Mouse (Mus musculus): ENCODE data around the gene Jmjd4. TPM values are rescaled to one million over a fixed set of nuclear protein-coding genes. Genes with fewer than 3 reads are reported as not detected.
A peak's percentile ranks its signal among the peaks of the same experiment; 100 is the strongest.

Jmjd4 gene
- polyA plus RNA-seq, 1 experiment from 2014 or later, result 16.2 TPM

- DNase-seq (ENCODE audit: low spot score), result peak; percentile 21
- H3K4me2 ChIP-seq (ENCODE audit: low read depth, low read length), result peak overlapping the region; percentile 90
- 2% methylated on average over 38 of the region's 38 CpGs for WGBS
- peak overlapping the region; percentile 82 for H3K4me3 ChIP-seq (ENCODE audit: low read depth, low read length)
- H3K9ac ChIP-seq (replicated peaks; ENCODE audit: low read length), result peak overlapping the region; percentile 80
- no peak overlapping the region; the same call in 1 of the 2 replicates for H3K27ac ChIP-seq (replicated peaks; ENCODE audit: low read depth, low read length)
- H3K36me3 ChIP-seq (replicated peaks; ENCODE audit: control insufficient read depth, insufficient read depth, low read depth, low read length), result peaks cover 5% of the 10 kb centered on the region
- H3K27me3 ChIP-seq (ENCODE audit: control insufficient read depth, insufficient read depth, low read length), result no peaks in the 10 kb centered on the region
- no peaks in the 10 kb centered on the region; the same call in 1 of the 2 replicates for H3K4me1 ChIP-seq (ENCODE audit: control insufficient read depth, insufficient read depth, low read length)
- H3K9me3 ChIP-seq (replicated peaks; ENCODE audit: control insufficient read depth, low read length), result no peaks in the 10 kb centered on the region
- ATAC-seq (replicated peaks; ENCODE audit: insufficient number of reproducible peaks, low FRiP score, low TSS enrichment, low read depth), result peak; percentile 54
These were observed 456 bp downstream of the Jmjd4 start for GRCm38 (mm10) chr11:59450230-59450771.

- WGBS, result 79% methylated on average over 4 of the region's 4 CpGs
- Histone ChIP-seq H3K9me3 (replicated peaks; ENCODE audit: control insufficient read depth, low read length) (no peaks in the 10 kb centered on the region), H3K4me1 (ENCODE audit: control insufficient read depth, insufficient read depth, low read length) (no peaks in the 10 kb centered on the region; the same call in 1 of the 2 replicates), H3K4me2 (ENCODE audit: low read depth, low read length) (peak within 1 kb of the TSS; percentile 90), H3K9ac (replicated peaks; ENCODE audit: low read length) (peak within 1 kb of the TSS; percentile 80), H3K36me3 (replicated peaks; ENCODE audit: control insufficient read depth, insufficient read depth, low read depth, low read length) (peaks cover 8% of the 10 kb centered on the region), H3K27me3 (ENCODE audit: control insufficient read depth, insufficient read depth, low read length) (no peaks in the 10 kb centered on the region), H3K27ac (replicated peaks; ENCODE audit: low read depth, low read length) (no peak within 1 kb of the TSS; the same call in 1 of the 2 replicates), H3K4me3 (ENCODE audit: low read depth, low read length) (peak within 1 kb of the TSS; percentile 82)
- DNase-seq (ENCODE audit: low spot score) (no peak), ATAC-seq (replicated peaks; ENCODE audit: insufficient number of reproducible peaks, low FRiP score, low TSS enrichment, low read depth) (no peak)
These were observed 1.2 kb downstream of the Jmjd4 start, which contains the start of gene Snap47 for GRCm38 (mm10) chr11:59451086-59451485. Gene Snap47 (minus strand): TSS chr11:59451186.

GRCm38 (mm10) chr11:59456346-59456745 is 6.5 kb downstream of the Jmjd4 start:
- H3K4me3 ChIP-seq (ENCODE audit: low read depth, low read length), result no peak overlapping the region
- no peaks in the 10 kb centered on the region for H3K4me1 ChIP-seq (ENCODE audit: control insufficient read depth, insufficient read depth, low read length)
- no peak overlapping the region for H3K27ac ChIP-seq (replicated peaks; ENCODE audit: low read depth, low read length)
- no peak overlapping the region for H3K4me2 ChIP-seq (ENCODE audit: low read depth, low read length)
- no peak for DNase-seq (ENCODE audit: low spot score)
- H3K9ac ChIP-seq (replicated peaks; ENCODE audit: low read length), result no peak overlapping the region
- peaks cover 8% of the 10 kb centered on the region for H3K36me3 ChIP-seq (replicated peaks; ENCODE audit: control insufficient read depth, insufficient read depth, low read depth, low read length)
- no peaks in the 10 kb centered on the region for H3K9me3 ChIP-seq (replicated peaks; ENCODE audit: control insufficient read depth, low read length)
- 94% methylated on average over 2 of the region's 2 CpGs for WGBS
- ATAC-seq (replicated peaks; ENCODE audit: insufficient number of reproducible peaks, low FRiP score, low TSS enrichment, low read depth), result no peak
- no peaks in the 10 kb centered on the region for H3K27me3 ChIP-seq (ENCODE audit: control insufficient read depth, insufficient read depth, low read length)

- Histone ChIP-seq H3K4me1 (ENCODE audit: control insufficient read depth, insufficient read depth, low read length) (no peaks in the 10 kb centered on the region), H3K9me3 (replicated peaks; ENCODE audit: control insufficient read depth, low read length) (no peaks in the 10 kb centered on the region), H3K4me2 (ENCODE audit: low read depth, low read length) (no peak overlapping the region), H3K27ac (replicated peaks; ENCODE audit: low read depth, low read length) (no peak overlapping the region), H3K27me3 (ENCODE audit: control insufficient read depth, insufficient read depth, low read length) (no peaks in the 10 kb centered on the region), H3K9ac (replicated peaks; ENCODE audit: low read length) (no peak overlapping the region), H3K36me3 (replicated peaks; ENCODE audit: control insufficient read depth, insufficient read depth, low read depth, low read length) (peaks cover 8% of the 10 kb centered on the region), H3K4me3 (ENCODE audit: low read depth, low read length) (no peak overlapping the region)
- 91% methylated on average over 2 of the region's 2 CpGs for WGBS
- ATAC-seq (replicated peaks; ENCODE audit: insufficient number of reproducible peaks, low FRiP score, low TSS enrichment, low read depth), result no peak
- DNase-seq (ENCODE audit: low spot score), result no peak
These were observed 7.0 kb downstream of the Jmjd4 start for GRCm38 (mm10) chr11:59456891-59457290.

GRCm38 (mm10) chr11:59458973-59459372 is 9.1 kb downstream of the Jmjd4 start:
- Histone ChIP-seq H3K4me2 (ENCODE audit: low read depth, low read length) (no peak overlapping the region), H3K27ac (replicated peaks; ENCODE audit: low read depth, low read length) (no peak overlapping the region), H3K36me3 (replicated peaks; ENCODE audit: control insufficient read depth, insufficient read depth, low read depth, low read length) (peaks cover 26% of the 10 kb centered on the region), H3K4me3 (ENCODE audit: low read depth, low read length) (no peak overlapping the region), H3K4me1 (ENCODE audit: control insufficient read depth, insufficient read depth, low read length) (no peaks in the 10 kb centered on the region), H3K27me3 (ENCODE audit: control insufficient read depth, insufficient read depth, low read length) (no peaks in the 10 kb centered on the region), H3K9me3 (replicated peaks; ENCODE audit: control insufficient read depth, low read length) (no peaks in the 10 kb centered on the region; the same call in 1 of the 2 replicates), H3K9ac (replicated peaks; ENCODE audit: low read length) (no peak overlapping the region)
- ATAC-seq (replicated peaks; ENCODE audit: insufficient number of reproducible peaks, low FRiP score, low TSS enrichment, low read depth) (no peak; the same call in 1 of the 2 replicates), DNase-seq (ENCODE audit: low spot score) (peak; percentile 47)
- 50% methylated on average over 5 of the region's 5 CpGs for whole genome bisulfite sequencing

- DNase-seq (ENCODE audit: low spot score), result no peak
- peaks cover 19% of the 10 kb centered on the region for H3K36me3 ChIP-seq (replicated peaks; ENCODE audit: control insufficient read depth, insufficient read depth, low read depth, low read length)
- no peak for ATAC-seq (replicated peaks; ENCODE audit: insufficient number of reproducible peaks, low FRiP score, low TSS enrichment, low read depth)
- no peaks in the 10 kb centered on the region; the same call in 1 of the 2 replicates for H3K9me3 ChIP-seq (replicated peaks; ENCODE audit: control insufficient read depth, low read length)
- H3K9ac ChIP-seq (replicated peaks; ENCODE audit: low read length), result no peak overlapping the region
- WGBS, result 99% methylated on average over 2 of the region's 2 CpGs
- H3K4me3 ChIP-seq (ENCODE audit: low read depth, low read length), result no peak overlapping the region
- no peak overlapping the region for H3K4me2 ChIP-seq (ENCODE audit: low read depth, low read length)
- no peaks in the 10 kb centered on the region for H3K4me1 ChIP-seq (ENCODE audit: control insufficient read depth, insufficient read depth, low read length)
- no peaks in the 10 kb centered on the region for H3K27me3 ChIP-seq (ENCODE audit: control insufficient read depth, insufficient read depth, low read length)
- H3K27ac ChIP-seq (replicated peaks; ENCODE audit: low read depth, low read length), result no peak overlapping the region
These were observed 10.6 kb downstream of the Jmjd4 start for GRCm38 (mm10) chr11:59460459-59460858.

GRCm38 (mm10) chr11:59471413-59472325 is 21.8 kb downstream of the Jmjd4 start:
- Histone ChIP-seq H3K9ac (replicated peaks; ENCODE audit: low read length) (peak overlapping the region; percentile 91), H3K27me3 (ENCODE audit: control insufficient read depth, insufficient read depth, low read length) (no peaks in the 10 kb centered on the region), H3K36me3 (replicated peaks; ENCODE audit: control insufficient read depth, insufficient read depth, low read depth, low read length) (no peaks in the 10 kb centered on the region), H3K9me3 (replicated peaks; ENCODE audit: control insufficient read depth, low read length) (no peaks in the 10 kb centered on the region), H3K4me1 (ENCODE audit: control insufficient read depth, insufficient read depth, low read length) (no peaks in the 10 kb centered on the region), H3K27ac (replicated peaks; ENCODE audit: low read depth, low read length) (0 out of 2 replicates have a peak overlapping the region, but pooled peaks have one; percentile 28), H3K4me3 (ENCODE audit: low read depth, low read length) (peak overlapping the region; percentile 86), H3K4me2 (ENCODE audit: low read depth, low read length) (peak overlapping the region; percentile 86)
- DNase-seq (ENCODE audit: low spot score), result no peak
- peak; percentile 74 for ATAC-seq (replicated peaks; ENCODE audit: insufficient number of reproducible peaks, low FRiP score, low TSS enrichment, low read depth)
- WGBS, result 7% methylated on average over 37 of the region's 37 CpGs

GRCm38 (mm10) chr11:59472326-59472677 is 22.5 kb downstream of the Jmjd4 start, which contains the start of gene Zfp867:
Gene Zfp867 (minus strand): TSS chr11:59472474.
- Histone ChIP-seq H3K9ac (replicated peaks; ENCODE audit: low read length) (peak within 1 kb of the TSS; percentile 91), H3K4me2 (ENCODE audit: low read depth, low read length) (peak within 1 kb of the TSS; percentile 86), H3K27me3 (ENCODE audit: control insufficient read depth, insufficient read depth, low read length) (no peaks in the 10 kb centered on the region), H3K36me3 (replicated peaks; ENCODE audit: control insufficient read depth, insufficient read depth, low read depth, low read length) (no peaks in the 10 kb centered on the region), H3K9me3 (replicated peaks; ENCODE audit: control insufficient read depth, low read length) (no peaks in the 10 kb centered on the region), H3K4me3 (ENCODE audit: low read depth, low read length) (peak within 1 kb of the TSS; percentile 86), H3K4me1 (ENCODE audit: control insufficient read depth, insufficient read depth, low read length) (no peaks in the 10 kb centered on the region), H3K27ac (replicated peaks; ENCODE audit: low read depth, low read length) (0 out of 2 replicates have a peak within 1 kb of the TSS, but pooled peaks have one; percentile 28)
- DNase-seq (ENCODE audit: low spot score) (peak; percentile 94), ATAC-seq (replicated peaks; ENCODE audit: insufficient number of reproducible peaks, low FRiP score, low TSS enrichment, low read depth) (peak; percentile 64; the same call in 1 of the 2 replicates)
- WGBS, result under 1% methylated on average over 19 of the region's 19 CpGs
